Mouse (Mus musculus) embryonic facial prominence, embryonic 15.5 days (tissue): Measurements from ENCODE around the gene Ripk1. TPM values are rescaled to one million over a fixed set of nuclear protein-coding genes. Genes with fewer than 3 reads are reported as not detected.
"Not testable (repeated sequence)": the region's sequence is repeated elsewhere in the genome, so short reads cannot be mapped to it uniquely, and the experiment has no call there.

Experiments used
- ATAC-seq: fragments of 200-750 bp; cut with Nextera tagmentation; 2 replicates; pipeline ENCODE4 v1.8.0; 2017; ENCODE audit warnings: low read depth, moderate TSS enrichment; ENCODE audit not compliant: insufficient number of reproducible peaks, low FRiP score, low TSS enrichment
- H3K27ac ChIP-seq: fragments of 300-500 bp; sonication (generic); replicated peaks from 2 replicates; pipeline ENCODE4 v1.5.1; 2015; ENCODE audit warnings: mild to moderate bottlenecking, inconsistent platforms
- H3K27me3 ChIP-seq: fragments of 300-500 bp; sonication (generic); 2 replicates; pipeline ENCODE4 v1.6.1; 2015; ENCODE audit warnings: inconsistent platforms
- H3K36me3 ChIP-seq: fragments of 300-500 bp; sonication (generic); 2 replicates; pipeline ENCODE4 v1.6.1; 2015; ENCODE audit warnings: mild to moderate bottlenecking, inconsistent platforms
- H3K4me1 ChIP-seq: fragments of 300-500 bp; sonication (generic); 2 replicates; pipeline ENCODE4 v1.6.1; 2015; ENCODE audit warnings: inconsistent platforms
- H3K4me2 ChIP-seq: fragments of 300-500 bp; sonication (generic); replicated peaks from 2 replicates; pipeline ENCODE4 v1.6.1; 2015; ENCODE audit warnings: mild to moderate bottlenecking, inconsistent platforms
- H3K4me3 ChIP-seq: fragments of 300-500 bp; sonication (generic); replicated peaks from 2 replicates; pipeline ENCODE4 v1.5.1; 2015; ENCODE audit warnings: mild to moderate bottlenecking, inconsistent platforms
- H3K9ac ChIP-seq: fragments of 300-500 bp; sonication (generic); 2 replicates; pipeline ENCODE4 v1.6.1; 2015; ENCODE audit warnings: inconsistent platforms
- H3K9me3 ChIP-seq: fragments of 300-500 bp; sonication (generic); replicated peaks from 2 replicates; pipeline ENCODE4 v1.6.1; 2016; ENCODE audit warnings: inconsistent platforms
- WGBS: fragments of 180-500 bp; shearing (Covaris S2); methylation state at CpG from one replicate; pipeline ENCODE4 v1.1.7; 2015; 5-methylcytosine and 5-hydroxymethylcytosine counted together
- polyA plus RNA-seq: library from polyadenylated mRNA; unstranded; fragments of >200 nt; fragmentation: Nextera tagmentation; extraction: Ambion mirVana; gene quantifications from 2 replicates; pipeline ENCODE4 v1.2.1, GENCODE M21; 2015

Ripk1 gene
- polyA plus RNA-seq, 1 experiment from 2014 or later = 19.3 TPM

DNA sequence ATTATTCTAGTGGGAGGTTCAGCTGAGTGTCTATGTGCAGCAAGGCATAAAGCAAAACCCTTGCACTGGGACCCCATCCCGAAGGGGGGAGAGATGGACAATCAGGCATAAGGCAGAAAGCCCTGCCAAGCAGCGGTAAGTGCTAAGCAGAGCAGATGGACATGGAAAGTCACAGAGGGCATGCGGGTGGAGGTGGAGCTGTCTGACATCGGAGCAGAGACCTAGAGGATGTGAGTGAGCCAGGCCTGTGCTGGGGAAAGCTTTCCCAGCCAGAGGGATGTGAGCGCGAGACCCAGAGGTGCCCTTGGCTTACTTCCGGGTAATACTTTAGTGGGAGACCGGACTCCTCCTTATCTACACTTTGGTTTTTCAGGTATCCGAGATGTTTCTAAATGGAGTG lies 57.9 kb downstream of the Ripk1 start:
- Histone ChIP-seq H3K9me3 (no peaks in the 10 kb centered on the region), H3K4me2 (no peak overlapping the region), H3K4me3 (no peak overlapping the region), H3K27ac (no peak overlapping the region), H3K36me3 (peaks cover 38% of the 10 kb centered on the region), H3K9ac (no peak overlapping the region), H3K27me3 (no peaks in the 10 kb centered on the region), H3K4me1 (no peaks in the 10 kb centered on the region)
- ATAC-seq = no peak
- WGBS = 90% methylated on average over 9 of the region's 9 CpGs

DNA sequence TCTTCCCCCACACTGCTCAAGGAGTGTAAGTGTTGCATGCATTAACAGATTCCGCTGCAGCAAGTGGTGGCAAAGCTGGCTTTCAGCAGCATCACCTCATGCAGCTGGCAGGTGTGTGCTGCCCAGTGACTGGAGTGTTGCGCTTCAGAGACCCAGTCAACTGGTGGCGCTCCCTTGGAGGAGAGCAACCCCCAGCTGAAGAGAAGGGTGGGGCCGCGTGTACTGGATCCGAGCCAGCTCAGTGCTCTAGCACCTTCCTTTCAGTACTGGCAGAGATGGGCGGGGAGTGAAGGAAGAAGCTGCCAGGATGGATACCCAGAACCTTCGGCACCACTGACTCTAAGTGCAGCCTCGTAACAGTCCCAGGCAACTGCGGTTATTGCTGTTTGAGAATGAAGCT lies 60.3 kb downstream of the Ripk1 start:
- no peak overlapping the region for H3K4me2 ChIP-seq
- no peaks in the 10 kb centered on the region for H3K4me1 ChIP-seq
- no peak overlapping the region for H3K4me3 ChIP-seq
- WGBS = 80% methylated on average over 10 of the region's 10 CpGs
- peaks cover 27% of the 10 kb centered on the region; the same call in 1 of the 2 replicates for H3K36me3 ChIP-seq
- no peak overlapping the region for H3K27ac ChIP-seq
- ATAC-seq = no peak
- H3K9me3 ChIP-seq = no peaks in the 10 kb centered on the region
- H3K27me3 ChIP-seq = no peaks in the 10 kb centered on the region
- H3K9ac ChIP-seq = no peak overlapping the region

DNA sequence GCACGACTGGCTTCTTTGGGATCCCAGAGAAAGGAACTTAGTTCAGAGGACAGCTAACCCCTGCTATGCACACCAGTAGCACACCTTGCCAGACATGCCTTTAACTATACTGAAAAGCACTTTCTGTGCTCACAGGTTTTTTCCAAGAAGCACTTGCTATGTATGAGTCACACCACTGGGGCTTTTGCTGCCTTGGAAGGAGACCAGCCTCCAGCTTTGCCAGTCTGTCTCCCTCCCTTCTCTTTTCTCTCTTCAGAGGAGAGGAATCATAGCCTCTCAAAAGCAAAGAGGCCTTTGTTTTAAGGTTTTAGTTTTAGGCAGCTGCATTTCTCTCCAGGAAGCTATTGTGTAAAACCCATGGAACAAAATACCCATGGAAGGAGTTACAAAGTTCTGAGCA lies 64.2 kb downstream of the Ripk1 start:
- H3K36me3 ChIP-seq = peaks cover 11% of the 10 kb centered on the region
- WGBS = 51% methylated on average over 1 of the region's 1 CpGs
- no peaks in the 10 kb centered on the region for H3K27me3 ChIP-seq
- H3K4me1 ChIP-seq = no peaks in the 10 kb centered on the region
- H3K4me2 ChIP-seq = no peak overlapping the region
- no peak overlapping the region for H3K4me3 ChIP-seq
- H3K27ac ChIP-seq = no peak overlapping the region
- no peak overlapping the region for H3K9ac ChIP-seq
- ATAC-seq = no peak
- no peaks in the 10 kb centered on the region for H3K9me3 ChIP-seq

DNA sequence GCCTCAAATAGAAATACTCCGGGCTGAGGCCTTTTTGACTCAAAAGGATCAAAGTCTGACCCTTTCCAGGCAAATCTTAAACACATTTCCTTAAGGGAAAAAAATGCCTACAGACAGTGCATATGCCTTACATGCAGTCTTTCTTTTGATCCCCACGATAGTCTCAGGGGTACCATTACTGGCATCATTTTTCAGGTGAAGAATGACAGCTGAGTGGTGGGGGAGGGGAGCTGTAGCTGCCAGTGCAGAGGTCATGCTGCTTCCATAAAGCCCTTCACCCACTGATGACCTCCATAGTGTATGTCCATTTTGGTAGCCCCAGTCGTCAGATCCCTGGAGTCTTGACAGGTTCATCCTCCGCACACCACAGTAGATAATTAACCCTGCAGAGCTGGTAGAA lies 68.1 kb downstream of the Ripk1 start:
- Histone ChIP-seq H3K4me2 (no peak overlapping the region), H3K4me1 (no peaks in the 10 kb centered on the region), H3K9ac (no peak overlapping the region), H3K27ac (no peak overlapping the region), H3K9me3 (no peaks in the 10 kb centered on the region), H3K4me3 (no peak overlapping the region), H3K27me3 (no peaks in the 10 kb centered on the region), H3K36me3 (peaks cover 5% of the 10 kb centered on the region; the same call in 1 of the 2 replicates)
- ATAC-seq = no peak
- WGBS = 47% methylated on average over 4 of the region's 4 CpGs

DNA sequence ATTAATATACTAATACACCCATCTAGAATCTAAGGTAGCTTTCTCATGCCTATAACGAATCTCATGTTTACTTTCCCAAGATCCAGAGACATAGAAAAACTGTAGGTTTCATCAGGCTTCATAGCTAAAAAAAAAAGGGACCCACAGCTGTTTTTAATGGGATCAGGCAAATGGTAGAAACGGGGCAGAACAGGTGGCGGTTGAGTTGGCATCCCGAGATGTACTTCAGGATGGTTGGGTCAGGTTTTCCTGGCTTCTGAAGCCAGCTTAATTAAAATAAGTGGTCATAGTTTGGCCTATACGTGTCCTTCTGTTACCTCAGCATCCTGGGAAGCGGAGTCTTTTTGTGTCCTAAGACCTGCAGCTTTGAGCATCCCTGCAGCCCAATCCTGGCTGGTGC lies 69.7 kb downstream of the Ripk1 start:
- ATAC-seq = no peak
- Histone ChIP-seq H3K27me3 (no peaks in the 10 kb centered on the region), H3K4me3 (no peak overlapping the region), H3K27ac (no peak overlapping the region), H3K36me3 (peaks cover 9% of the 10 kb centered on the region; the same call in 1 of the 2 replicates), H3K9me3 (no peaks in the 10 kb centered on the region), H3K4me2 (no peak overlapping the region), H3K9ac (no peak overlapping the region), H3K4me1 (peaks cover 10% of the 10 kb centered on the region)
- 73% methylated on average over 6 of the region's 6 CpGs for WGBS

DNA sequence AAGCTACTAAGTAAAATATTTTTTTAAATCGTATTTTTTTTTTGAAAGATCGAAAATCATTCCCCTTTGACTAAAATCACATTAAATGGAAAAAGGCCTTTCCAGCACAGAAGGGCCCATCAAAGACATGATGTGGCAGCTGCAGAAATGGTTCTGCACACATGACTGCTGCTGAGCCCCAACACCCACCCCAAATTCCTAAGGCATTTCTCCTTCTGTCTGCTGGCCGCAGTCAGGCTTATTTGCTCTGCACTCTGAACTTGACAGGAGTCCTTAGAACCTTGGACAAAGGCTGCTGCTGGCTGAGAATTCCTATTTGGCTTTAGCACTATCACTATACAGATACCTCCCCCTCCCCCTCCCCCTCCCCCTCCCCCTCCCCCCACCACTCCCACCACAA lies 70.7 kb downstream of the Ripk1 start:
- Histone ChIP-seq H3K27ac (no peak overlapping the region), H3K4me2 (no peak overlapping the region), H3K36me3 (peaks cover 9% of the 10 kb centered on the region; the same call in 1 of the 2 replicates), H3K4me1 (peaks cover 17% of the 10 kb centered on the region), H3K27me3 (no peaks in the 10 kb centered on the region), H3K4me3 (no peak overlapping the region), H3K9ac (no peak overlapping the region), H3K9me3 (no peaks in the 10 kb centered on the region)
- no peak for ATAC-seq
- WGBS = 60% methylated on average over 3 of the region's 3 CpGs

DNA sequence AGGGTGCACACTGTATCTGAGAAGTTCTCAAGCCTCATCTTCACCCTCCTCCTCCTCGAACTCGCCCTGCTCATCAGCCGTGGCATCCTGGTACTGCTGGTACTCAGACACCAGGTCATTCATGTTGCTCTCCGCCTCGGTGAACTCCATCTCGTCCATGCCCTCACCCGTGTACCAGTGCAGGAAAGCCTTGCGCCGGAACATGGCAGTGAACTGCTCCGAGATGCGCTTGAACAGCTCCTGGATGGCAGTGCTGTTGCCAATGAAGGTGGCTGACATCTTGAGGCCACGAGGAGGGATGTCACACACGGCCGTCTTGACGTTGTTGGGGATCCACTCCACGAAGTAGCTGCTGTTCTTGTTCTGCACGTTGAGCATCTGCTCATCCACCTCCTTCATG lies 72.3 kb downstream of the Ripk1 start:
- 95% methylated on average over 11 of the region's 17 CpGs for WGBS
- ATAC-seq, H3K4me2 ChIP-seq, H3K4me3 ChIP-seq, H3K27ac ChIP-seq, H3K9me3 ChIP-seq, H3K9ac ChIP-seq, H3K27me3 ChIP-seq, H3K36me3 ChIP-seq: not testable (repeated sequence)
- peaks cover 22% of the 10 kb centered on the region for H3K4me1 ChIP-seq

DNA sequence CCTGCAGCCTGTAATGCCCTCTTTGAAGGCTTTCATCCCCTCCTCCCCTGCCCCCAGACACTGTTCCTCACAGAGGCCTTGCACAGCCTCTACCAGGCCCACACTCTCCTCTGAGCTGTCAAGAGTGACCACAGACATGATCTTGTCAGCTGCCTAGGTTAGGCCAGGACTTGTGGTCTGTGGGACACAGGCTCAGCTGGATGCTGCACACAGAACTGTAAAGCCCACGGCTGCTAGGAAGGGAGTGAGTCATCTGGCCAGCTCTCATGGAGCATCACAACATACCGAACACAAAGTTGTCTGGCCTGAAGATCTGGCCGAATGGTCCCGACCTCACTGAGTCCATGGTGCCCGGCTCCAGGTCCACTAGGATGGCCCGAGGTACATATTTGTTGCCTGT lies 73.7 kb downstream of the Ripk1 start:
- WGBS = 83% methylated on average over 6 of the region's 6 CpGs
- ATAC-seq, H3K9me3 ChIP-seq, H3K36me3 ChIP-seq, H3K27ac ChIP-seq, H3K4me2 ChIP-seq, H3K4me3 ChIP-seq, H3K27me3 ChIP-seq, H3K9ac ChIP-seq: not testable (repeated sequence)
- H3K4me1 ChIP-seq = peaks cover 22% of the 10 kb centered on the region

DNA sequence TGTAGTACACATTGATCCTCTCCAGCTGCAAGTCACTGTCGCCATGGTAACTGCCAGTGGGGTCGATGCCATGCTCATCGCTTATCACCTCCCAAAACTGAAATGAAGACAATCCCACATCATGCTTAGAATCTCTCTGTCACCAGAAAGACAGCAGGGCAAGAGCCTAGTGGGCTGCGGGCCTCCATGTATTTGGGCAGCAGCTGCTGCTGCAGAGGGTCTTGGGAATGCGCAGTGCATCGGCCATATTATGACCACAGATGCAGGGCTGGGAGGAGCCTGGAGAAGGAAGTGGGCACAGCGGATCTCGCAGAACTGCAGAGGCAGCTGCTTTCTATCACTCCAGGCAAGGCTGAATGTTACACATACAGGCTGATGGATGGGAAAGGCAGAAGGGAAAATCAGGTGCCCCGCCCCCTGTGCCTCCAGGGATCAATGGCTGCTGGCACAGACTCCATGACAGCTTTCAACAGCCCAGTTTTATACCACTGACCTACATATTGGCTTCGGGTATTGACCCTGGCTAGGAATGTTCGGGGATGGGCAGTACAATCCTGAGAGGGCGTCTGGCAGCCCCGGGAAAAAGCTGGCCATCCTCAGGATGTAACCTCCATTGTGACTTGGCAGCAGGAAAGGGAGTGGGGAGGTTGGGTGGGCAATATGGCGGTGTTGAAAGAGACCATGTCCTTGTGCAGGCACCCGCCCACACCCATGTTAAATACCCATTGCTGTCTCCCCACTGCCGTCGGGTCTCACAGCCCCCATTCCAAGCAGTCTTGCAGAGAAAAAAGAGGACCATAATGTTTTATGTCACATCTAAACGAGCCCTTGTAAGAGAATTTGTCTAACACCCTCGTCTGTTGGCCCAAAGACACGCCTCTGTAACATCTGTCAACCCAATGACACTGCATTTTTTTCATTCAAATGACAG lies 74.7 kb downstream of the Ripk1 start:
- H3K9me3 ChIP-seq = no peaks in the 10 kb centered on the region
- no peaks in the 10 kb centered on the region; the same call in 1 of the 2 replicates for H3K27me3 ChIP-seq
- H3K4me3 ChIP-seq = peak overlapping the region; percentile 73
- H3K36me3 ChIP-seq = 0 out of 2 replicates have a peak, but pooled peaks cover 4% of the 10 kb centered on the region
- peak overlapping the region; percentile 71 for H3K27ac ChIP-seq
- ATAC-seq = no peak; the same call in 1 of the 2 replicates
- 42% methylated on average over 20 of the region's 20 CpGs for whole genome bisulfite sequencing
- peaks cover 22% of the 10 kb centered on the region for H3K4me1 ChIP-seq
- H3K4me2 ChIP-seq = peak overlapping the region; percentile 74
- no peak overlapping the region for H3K9ac ChIP-seq

DNA sequence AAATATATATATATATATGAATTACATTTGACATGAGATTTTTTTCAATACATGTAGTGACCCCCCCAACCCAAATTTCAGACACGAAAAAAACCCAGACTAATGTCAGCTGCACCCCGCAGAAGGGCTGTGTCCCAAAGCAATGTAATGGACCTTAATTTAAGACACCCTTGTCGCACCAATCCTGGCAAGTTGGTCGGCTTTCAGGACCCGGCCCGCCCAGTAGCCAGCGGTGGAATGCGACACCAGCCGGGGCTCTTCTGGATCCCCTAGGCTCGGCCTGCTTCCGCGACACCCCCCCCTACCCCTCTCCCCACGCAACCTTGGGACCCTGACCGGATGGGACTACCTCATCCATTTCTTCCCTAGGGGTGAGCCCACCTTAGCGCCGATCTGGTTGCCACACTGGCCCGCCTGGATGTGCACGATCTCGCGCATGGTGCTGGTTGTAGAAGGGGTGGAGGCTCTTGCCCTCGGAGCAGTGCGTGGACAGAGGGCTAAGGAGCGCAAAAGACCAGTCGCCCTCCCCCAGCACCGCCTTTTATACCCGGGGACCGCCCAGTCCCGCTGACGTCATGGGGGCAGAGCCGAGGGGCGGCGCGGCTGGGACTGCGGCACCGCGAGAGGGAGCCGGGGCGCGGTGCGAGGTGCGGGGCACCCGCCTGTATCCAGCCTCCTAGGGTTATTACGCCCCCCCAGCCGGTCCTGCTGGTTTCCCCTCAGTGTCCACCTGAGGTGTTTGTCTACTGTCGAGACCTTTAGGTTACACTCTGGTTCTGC lies 75.5 kb downstream of the Ripk1 start, which contains the start of gene Tubb2a:
Gene Tubb2a (minus strand): TSS at position 516 of the 780 bp plus-strand sequence.
- H3K27ac ChIP-seq = peak within 1 kb of the TSS; percentile 71
- under 1% methylated on average over 45 of the region's 45 CpGs for WGBS

More for the DNA sequence above, 75.5 kb downstream of the Ripk1 start, which contains the start of gene Tubb2a:
- no peaks in the 10 kb centered on the region for H3K9me3 ChIP-seq
- peak within 1 kb of the TSS; percentile 62 for H3K9ac ChIP-seq
- peaks cover 22% of the 10 kb centered on the region for H3K4me1 ChIP-seq
- peak; percentile 92 for ATAC-seq
- H3K27me3 ChIP-seq = no peaks in the 10 kb centered on the region; the same call in 1 of the 2 replicates
- peak within 1 kb of the TSS; percentile 74 for H3K4me2 ChIP-seq
- peak within 1 kb of the TSS; percentile 73 for H3K4me3 ChIP-seq
- 0 out of 2 replicates have a peak, but pooled peaks cover 4% of the 10 kb centered on the region for H3K36me3 ChIP-seq
